Mouse (Mus musculus) thymus, postnatal 14 days (tissue): ENCODE results near the gene Cops9.

Experiments
- DNase-seq: peaks from one replicate; pipeline ENCODE4 v3.0.0; 2021

Cops9 gene

DNA sequence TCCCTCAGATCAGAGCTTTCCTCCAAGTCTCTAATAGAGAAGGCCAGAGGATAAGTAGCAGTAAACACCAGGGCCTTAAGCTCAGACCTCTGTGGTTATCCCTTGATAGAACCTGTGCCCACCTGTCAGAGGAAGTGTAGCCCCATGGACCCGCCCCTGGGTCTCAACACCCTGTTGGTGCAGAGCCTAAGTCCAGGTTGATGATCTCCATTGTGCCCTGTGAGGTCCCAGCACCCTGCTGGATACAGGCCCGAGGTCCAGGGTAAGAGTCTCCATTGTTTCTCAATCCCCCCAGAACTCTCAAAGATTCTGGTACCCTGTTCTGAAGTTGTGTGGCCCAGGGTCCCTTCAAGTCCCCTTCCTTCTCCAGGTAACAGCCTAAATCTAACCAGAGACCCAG is 4.3 kb upstream of the Cops9 start:
- no peak for DNase-seq

- no peak for DNase-seq
These were observed 3.1 kb upstream of the Cops9 start for GRCm38 (mm10) chr1:92644916-92645315.

- no peak for DNase-seq
These were observed 1.9 kb upstream of the Cops9 start for GRCm38 (mm10) chr1:92643691-92644090.

DNA sequence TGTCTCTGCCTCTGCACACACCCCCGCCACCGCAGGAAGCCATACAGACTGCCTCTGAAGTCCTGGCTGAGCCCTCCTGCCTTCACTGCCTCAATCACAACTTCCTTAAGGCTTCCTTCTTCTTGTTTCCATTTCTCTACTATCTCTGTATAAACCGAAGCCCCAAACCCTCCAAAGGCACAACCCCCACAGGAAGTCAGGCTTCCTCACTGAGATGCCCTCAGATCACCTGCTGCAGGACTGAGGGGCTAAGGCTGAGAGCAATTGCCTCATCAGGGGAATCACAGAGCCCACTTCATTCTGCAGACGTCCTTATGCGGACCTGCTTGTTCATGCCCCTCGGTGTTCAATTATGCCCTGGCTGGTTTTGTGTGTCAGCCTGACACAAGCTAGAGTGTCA is 1.4 kb downstream of the Cops9 start:
- DNase-seq, result peak; percentile 30

DNA sequence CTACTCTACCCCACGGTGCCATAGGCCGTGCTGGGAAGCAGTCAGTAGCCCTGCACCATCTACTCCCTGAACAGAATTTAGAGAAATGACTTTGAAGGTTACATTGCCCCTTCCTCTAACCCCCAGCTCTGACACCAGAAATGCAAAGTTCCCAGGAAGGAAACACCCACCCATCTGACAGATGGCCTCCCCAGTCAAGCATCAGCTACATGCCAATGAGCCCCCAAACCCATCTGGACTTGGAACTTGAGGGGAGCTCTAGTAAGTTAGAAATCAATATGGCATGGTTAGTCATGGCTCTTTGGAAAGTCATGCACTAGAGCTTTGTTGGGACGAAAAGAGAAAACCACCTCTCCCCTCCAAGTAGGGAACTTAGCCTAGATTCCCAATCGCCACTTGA is 3.0 kb downstream of the Cops9 start:
- DNase-seq, result no peak

- DNase-seq, result no peak
These were observed 3.6 kb downstream of the Cops9 start for GRCm38 (mm10) chr1:92638181-92638580.

- DNase-seq, result no peak
These were observed 4.1 kb downstream of the Cops9 start for GRCm38 (mm10) chr1:92637501-92638172.

- no peak for DNase-seq
These were observed 5.1 kb downstream of the Cops9 start for GRCm38 (mm10) chr1:92636676-92637075.

DNA sequence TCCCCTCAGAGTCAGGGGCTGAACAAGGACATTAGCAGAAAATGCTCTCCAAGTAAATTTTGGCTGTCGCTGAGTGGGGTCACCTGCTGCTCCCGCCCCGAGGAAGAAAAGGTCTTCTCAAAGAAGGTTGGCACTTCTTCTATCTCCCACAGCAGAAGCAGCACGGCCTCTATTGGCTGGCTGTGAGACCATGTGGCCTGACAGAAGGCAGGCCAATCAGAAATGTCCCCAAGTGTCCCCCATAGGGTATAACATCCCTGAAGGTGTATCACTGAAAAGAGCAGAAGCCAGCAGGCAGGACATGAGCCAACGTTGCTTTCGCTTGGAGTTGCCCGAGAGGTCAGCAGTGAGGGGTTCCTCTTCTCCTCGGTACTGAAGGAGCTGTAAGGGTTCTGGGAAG is 5.8 kb downstream of the Cops9 start:
- DNase-seq, result no peak

- no peak for DNase-seq
These were observed 6.7 kb downstream of the Cops9 start for GRCm38 (mm10) chr1:92634976-92635599.

GRCm38 (mm10) chr1:92634569-92634968 is 7.2 kb downstream of the Cops9 start:
- DNase-seq, result no peak

- DNase-seq, result no peak
These were observed 8.1 kb downstream of the Cops9 start for GRCm38 (mm10) chr1:92633726-92634125.

- no peak for DNase-seq
These were observed 8.8 kb downstream of the Cops9 start for GRCm38 (mm10) chr1:92632948-92633347.

DNA sequence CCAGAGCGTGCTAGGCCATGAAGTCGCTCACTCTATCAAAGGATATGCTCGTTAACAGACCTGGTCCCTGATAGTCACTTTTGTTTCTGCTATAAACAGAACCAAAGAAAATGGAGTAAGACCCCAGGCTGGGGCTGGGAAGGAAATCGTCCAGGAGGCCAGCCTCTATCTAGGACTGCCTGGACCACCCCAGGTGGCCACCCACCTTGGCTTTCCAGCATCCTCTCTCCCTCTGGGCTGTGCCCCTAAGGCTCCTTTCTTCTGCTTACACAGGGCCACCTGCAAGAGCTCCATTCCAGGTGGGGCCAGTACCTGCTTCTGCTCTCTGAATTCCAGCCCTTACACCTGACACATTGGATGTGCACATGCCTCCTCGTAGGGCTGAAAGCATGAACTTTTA is 9.6 kb downstream of the Cops9 start:
- DNase-seq, result no peak

- DNase-seq, result no peak
These were observed 13.6 kb downstream of the Cops9 start for GRCm38 (mm10) chr1:92628227-92628626.

GRCm38 (mm10) chr1:92618360-92618759 is 23.4 kb downstream of the Cops9 start:
- DNase-seq, result no peak

DNA sequence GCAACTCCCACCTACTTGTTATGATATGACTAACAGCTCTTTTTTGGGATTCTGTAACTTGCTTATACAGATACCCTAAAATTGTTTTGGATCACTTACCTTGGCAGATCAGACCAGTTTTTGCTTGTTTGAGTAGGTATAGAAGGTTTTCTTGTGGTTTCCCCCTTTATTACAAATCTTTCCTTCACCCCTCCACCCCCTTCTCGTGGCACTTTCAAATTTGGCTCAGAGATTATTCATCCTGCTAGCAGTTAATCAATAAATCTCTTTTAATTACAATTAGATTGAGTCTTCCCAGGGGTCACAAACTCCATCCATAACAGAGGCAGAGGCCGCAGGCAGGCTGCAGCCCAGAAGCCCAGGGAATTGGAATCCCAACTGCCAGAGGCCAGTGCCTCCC is 24.3 kb downstream of the Cops9 start, which contains the start of gene Olfr12:
Gene Olfr12, plus strand, starts transcription at position 301 of the 400 bp plus-strand sequence.
- no peak for DNase-seq

DNA sequence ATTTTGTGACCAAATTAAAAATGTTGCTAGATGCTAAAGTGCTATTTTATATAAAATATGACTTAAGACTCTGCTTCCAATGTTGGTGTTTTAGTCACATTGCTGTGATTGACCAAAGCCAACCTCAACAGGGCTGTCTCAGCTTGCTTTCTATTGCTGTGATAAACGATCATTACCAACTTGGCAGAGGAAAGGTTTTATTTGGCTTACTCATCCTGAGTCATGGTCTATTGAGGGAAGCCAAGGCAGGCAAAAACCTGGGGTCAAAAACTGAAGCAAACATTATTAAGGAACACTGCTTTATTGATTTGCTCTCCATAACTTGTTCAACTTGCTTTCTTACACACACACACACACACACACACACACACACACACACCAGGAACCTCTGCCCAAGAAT is 25.7 kb downstream of the Cops9 start:
- no peak for DNase-seq

DNA sequence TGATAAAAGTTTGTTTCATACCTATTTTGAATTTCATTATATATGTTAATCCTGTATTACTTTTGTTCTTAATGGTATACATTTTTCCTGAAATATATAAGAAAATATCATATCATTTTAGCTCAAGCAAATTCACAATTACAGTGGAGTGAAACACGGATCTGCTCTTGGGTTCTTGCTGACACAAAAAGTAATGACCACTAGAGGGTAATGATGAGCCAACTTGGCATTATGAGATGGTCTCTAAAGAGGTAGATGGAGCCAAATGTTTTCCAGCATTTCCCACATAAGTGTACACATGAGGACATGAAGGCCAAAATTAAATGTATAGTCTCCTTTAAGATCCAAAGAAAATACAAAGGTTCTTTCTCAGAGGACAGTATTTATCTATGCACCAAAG is 27.3 kb downstream of the Cops9 start:
- no peak for DNase-seq

DNA sequence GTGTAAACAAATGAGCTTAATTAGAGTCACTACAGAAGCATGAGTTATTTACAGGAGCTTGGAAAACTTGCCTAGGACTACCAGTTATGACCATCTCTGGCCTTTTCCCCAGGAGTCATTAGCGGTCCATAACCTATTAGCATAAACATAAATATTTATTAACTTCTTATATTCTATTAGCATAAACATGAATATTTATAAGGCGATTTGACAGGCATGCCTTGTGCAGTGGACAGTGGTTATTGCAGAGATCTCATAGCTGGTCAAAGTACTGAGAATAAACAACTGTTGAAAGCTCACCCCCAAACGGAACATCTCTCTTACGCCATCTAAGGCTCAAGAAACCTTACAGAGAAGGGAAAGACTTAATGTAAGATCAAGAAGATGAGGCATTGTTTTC is 28.6 kb downstream of the Cops9 start:
- no peak for DNase-seq

- DNase-seq, result peak; percentile 66
These were observed 30.8 kb downstream of the Cops9 start for GRCm38 (mm10) chr1:92611008-92611407.

DNA sequence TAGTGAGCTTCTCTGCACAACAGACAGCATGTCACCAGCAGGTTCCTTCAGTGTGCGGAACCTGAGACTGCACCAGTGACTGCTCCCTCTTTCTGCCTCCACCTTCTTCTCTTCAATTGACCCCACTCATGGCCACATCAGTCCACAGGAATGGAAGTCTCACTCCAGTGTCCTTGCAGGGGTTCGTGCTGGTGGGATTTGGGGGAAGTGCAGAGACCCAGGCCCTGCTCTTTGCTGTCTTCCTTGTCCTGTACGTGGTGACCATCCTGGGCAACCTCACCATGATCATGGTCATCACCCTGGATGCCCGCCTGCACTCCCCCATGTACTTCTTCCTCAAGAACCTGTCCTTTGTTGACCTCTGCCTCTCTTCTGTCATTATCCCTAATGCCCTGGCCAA is 34.1 kb downstream of the Cops9 start:
- no peak for DNase-seq

- no peak for DNase-seq
These were observed 36.3 kb downstream of the Cops9 start, which contains the start of gene Olfr1410 for GRCm38 (mm10) chr1:92605482-92605881. TSS of gene Olfr1410 (plus strand) at chr1:92605782.

GRCm38 (mm10) chr1:92596019-92596418 is 45.8 kb downstream of the Cops9 start:
- no peak for DNase-seq

DNA sequence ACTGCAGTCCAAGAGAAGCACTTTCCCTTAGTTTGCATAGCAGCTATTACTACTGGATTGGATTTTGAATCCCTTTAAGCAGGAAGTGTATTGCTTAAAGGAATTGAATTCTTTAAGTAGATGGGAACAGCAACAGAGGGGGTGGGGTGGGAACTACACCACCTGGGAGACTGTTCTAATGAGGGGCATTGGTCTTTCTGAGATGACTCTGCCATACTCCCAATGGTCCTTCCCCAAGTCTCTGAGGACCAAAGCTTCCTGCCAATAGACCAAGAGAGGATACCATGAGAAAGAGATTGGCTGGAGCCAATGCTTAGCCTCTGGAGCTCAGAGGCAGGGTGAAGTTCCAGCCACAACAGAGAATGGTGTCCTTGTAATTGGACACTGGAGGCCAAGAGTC is 47.7 kb downstream of the Cops9 start, which contains the start of gene Olfr1411:
Gene Olfr1411, plus strand, starts transcription at position 301 of the 400 bp plus-strand sequence.
- DNase-seq, result no peak
